Mouse (Mus musculus) adrenal gland (tissue): ENCODE measurements around the gene Fiz1.
"Not testable (repeated sequence)": the region's sequence is repeated elsewhere in the genome, so short reads cannot be mapped to it uniquely, and the experiment has no call there.

Source experiments
- intact Hi-C: fragments of 180-260 bp; cut with DNase I; formaldehyde crosslinking; loops from one replicate; pipeline ENCODE4 v1.15.1; 2025

Gene Fiz1

GRCm38 (mm10) chr7:5038109-5038732, 23.7 kb upstream of the Fiz1 start, which contains the start of gene Zfp784:
TSS of gene Zfp784 (minus strand) at chr7:5038446.
- intact Hi-C loops, result no loop called here

- intact Hi-C loops, result no loop called here
Observed at GRCm38 (mm10) chr7:5037467-5037866, 23.0 kb upstream of the Fiz1 start.

GRCm38 (mm10) chr7:5037026-5037425, 22.5 kb upstream of the Fiz1 start:
- intact Hi-C loops, result no loop called here

GRCm38 (mm10) chr7:5036136-5036535, 21.6 kb upstream of the Fiz1 start:
- intact Hi-C loops, result no loop called here

GRCm38 (mm10) chr7:5035628-5036027, 21.1 kb upstream of the Fiz1 start:
- intact Hi-C loops, result no loop called here

GRCm38 (mm10) chr7:5033818-5034217, 19.3 kb upstream of the Fiz1 start, which contains the start of gene 4632433K11Rik:
TSS of gene 4632433K11Rik (plus strand) at chr7:5034118.
- intact Hi-C loops, result no loop called here

GRCm38 (mm10) chr7:5031496-5031895, 17.0 kb upstream of the Fiz1 start:
- intact Hi-C loops, result no loop called here

- intact Hi-C loops, result no loop called here
Observed at GRCm38 (mm10) chr7:5030554-5031275, 16.2 kb upstream of the Fiz1 start.

GRCm38 (mm10) chr7:5029946-5030345, 15.4 kb upstream of the Fiz1 start:
- intact Hi-C loops, result no loop called here

GRCm38 (mm10) chr7:5029543-5029942, 15.0 kb upstream of the Fiz1 start:
- intact Hi-C loops, result no loop called here

- intact Hi-C loops, result no loop called here
Observed at GRCm38 (mm10) chr7:5021197-5021596, 6.7 kb upstream of the Fiz1 start.

GRCm38 (mm10) chr7:5020685-5021084, 6.2 kb upstream of the Fiz1 start:
- intact Hi-C loops, result no loop called here

GRCm38 (mm10) chr7:5020000-5020681, 5.6 kb upstream of the Fiz1 start, which contains the start of the genes Zfp865 and Ccdc106:
TSS of gene Zfp865 (plus strand) at chr7:5020376.
TSS of gene Ccdc106 (plus strand) at chr7:5020553.
- intact Hi-C loops, result no loop called here

GRCm38 (mm10) chr7:5019576-5019975, 5.1 kb upstream of the Fiz1 start:
- intact Hi-C loops, result not testable (repeated sequence)

GRCm38 (mm10) chr7:5017931-5018330, 3.4 kb upstream of the Fiz1 start:
- intact Hi-C loops, result no loop called here

- intact Hi-C loops, result no loop called here
Observed at GRCm38 (mm10) chr7:5017352-5017751, 2.9 kb upstream of the Fiz1 start.

- intact Hi-C loops, result no loop called here
Observed at GRCm38 (mm10) chr7:5016920-5017319, 2.4 kb upstream of the Fiz1 start.

GRCm38 (mm10) chr7:5016057-5016456, 1.6 kb upstream of the Fiz1 start:
- intact Hi-C loops, result no loop called here

GRCm38 (mm10) chr7:5015118-5016001, 863 bp upstream of the Fiz1 start, which contains the start of gene Gm44973:
TSS of gene Gm44973 (plus strand) at chr7:5015496.
- intact Hi-C loops, result no loop called here

GRCm38 (mm10) chr7:5012681-5013513, 1.6 kb downstream of the Fiz1 start:
- intact Hi-C loops, result no loop called here
